Mouse (Mus musculus) CD4-positive, CD25-positive, alpha-beta regulatory T cell, adult 9 weeks (primary cell): ENCODE measurements around the gene Gnb2. TPM values are rescaled to one million over a fixed set of nuclear protein-coding genes. Genes with fewer than 3 reads are reported as not detected.

ENCODE experiments used
- polyA plus RNA-seq: library from polyadenylated mRNA; unstranded; fragments of 100-300 nt; shearing (Covaris generic); gene quantifications from one replicate; pipeline ENCODE4 v1.2.1, GENCODE M21; 2017

The Gnb2 gene
- 123 TPM for polyA plus RNA-seq

GRCm38 (mm10) chr5:137533117-137533827 is at the start of gene Gnb2, which contains the start of gene Epo:
Gene Gnb2 (minus strand): TSS chr5:137533510.
Gene Epo (minus strand): TSS chr5:137533242.

GRCm38 (mm10) chr5:137569665-137570064 is 36.4 kb upstream of the Gnb2 start, which contains the start of gene Tfr2:
Gene Tfr2 (plus strand): TSS chr5:137569840.

GRCm38 (mm10) chr5:137553411-137553837 is 20.1 kb upstream of the Gnb2 start, which contains the start of gene Actl6b:
Gene Actl6b (plus strand): TSS chr5:137553517.

GRCm38 (mm10) chr5:137518436-137518835 is 14.9 kb downstream of the Gnb2 start, which contains the start of gene Gigyf1:
Gene Gigyf1 (plus strand): TSS chr5:137518548.

GRCm38 (mm10) chr5:137501709-137502666 is 31.3 kb downstream of the Gnb2 start, which contains the start of gene Pop7:
Gene Pop7 (minus strand): TSS chr5:137502518.

Other genes with a start within 250 kb of the Gnb2 start
- gene Ache, start 246.0 kb downstream of the Gnb2 start, polyA plus RNA-seq: 0.14 TPM
- 2.7 TPM for gene Ufsp1, start 238.9 kb downstream of the Gnb2 start, polyA plus RNA-seq
- 86.0 TPM for gene Srrt, start 225.8 kb downstream of the Gnb2 start, polyA plus RNA-seq
- gene Trip6, start 219.1 kb downstream of the Gnb2 start, polyA plus RNA-seq: 6.0 TPM
- gene Slc12a9, start 199.9 kb downstream of the Gnb2 start, polyA plus RNA-seq: 29.4 TPM
- not detected for gene Ephb4, start 183.4 kb downstream of the Gnb2 start, polyA plus RNA-seq
- gene Zan, start 56.4 kb downstream of the Gnb2 start, polyA plus RNA-seq: 0.31 TPM
- 55.9 TPM for gene Pop7, start 31.0 kb downstream of the Gnb2 start, polyA plus RNA-seq
- 4.2 TPM for gene Gigyf1, start 15.0 kb downstream of the Gnb2 start, polyA plus RNA-seq
- gene Epo, start 268 bp downstream of the Gnb2 start, polyA plus RNA-seq: not detected
- gene Actl6b, start 20.0 kb upstream of the Gnb2 start, polyA plus RNA-seq: not detected
- gene Tfr2, start 36.3 kb upstream of the Gnb2 start, polyA plus RNA-seq: 0.87 TPM
- 104 TPM for gene Mospd3, start 67.5 kb upstream of the Gnb2 start, polyA plus RNA-seq
- gene Pcolce, start 80.3 kb upstream of the Gnb2 start, polyA plus RNA-seq: 1.0 TPM
- 0.86 TPM for gene Fbxo24, start 95.5 kb upstream of the Gnb2 start, polyA plus RNA-seq
- gene Lrch4, start 95.6 kb upstream of the Gnb2 start, polyA plus RNA-seq: 327 TPM
- 87.2 TPM for gene Gm20605, start 95.7 kb upstream of the Gnb2 start, polyA plus RNA-seq
- 141 TPM for gene Sap25, start 107.8 kb upstream of the Gnb2 start, polyA plus RNA-seq
- not detected for gene Irs3, start 112.2 kb upstream of the Gnb2 start, polyA plus RNA-seq
- 21.6 TPM for gene Agfg2, start 151.2 kb upstream of the Gnb2 start, polyA plus RNA-seq
- 0.98 TPM for gene Nyap1, start 208.1 kb upstream of the Gnb2 start, polyA plus RNA-seq
- 441 TPM for gene Tsc22d4, start 212.2 kb upstream of the Gnb2 start, polyA plus RNA-seq
- 21.1 TPM for gene Ppp1r35, start 245.3 kb upstream of the Gnb2 start, polyA plus RNA-seq